ENCODE assay signal across 7 mouse cellular contexts in the genomic region with DNA sequence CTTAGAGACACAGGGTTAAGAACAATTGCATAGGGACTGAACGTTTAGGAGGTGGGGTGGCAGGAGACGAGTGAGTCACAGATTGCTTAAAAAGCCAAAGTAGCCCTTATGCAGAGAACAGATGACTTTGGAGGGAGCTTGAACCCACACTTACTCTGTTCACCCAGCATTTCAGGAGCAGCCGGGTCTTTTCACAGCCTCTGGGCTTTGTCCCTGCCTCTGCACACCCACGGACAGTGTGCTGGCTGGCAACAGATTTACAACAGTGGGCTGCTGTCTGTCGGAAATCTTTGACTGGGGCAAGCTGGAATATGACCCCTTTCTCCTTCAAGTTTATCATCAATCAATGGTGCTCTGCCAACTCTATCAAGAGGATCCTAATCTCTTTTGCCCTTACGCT. TPM values are rescaled to one million over a fixed set of nuclear protein-coding genes. Genes with fewer than 3 reads are reported as not detected.
A peak's percentile ranks its signal among the peaks of the same experiment; 100 is the strongest.
DNase-seq lines count a peak whose midpoint lies in the region; ATAC-seq lines count a peak whose summit lies in the region.

No protein-coding gene starts in this region.

- WGBS in heart, embryonic 13.5 days: 15% methylated on average over 6 of the region's 6 CpGs
- 28% methylated on average over 6 of the region's 6 CpGs for WGBS in kidney, embryonic 16.5 days

- no peaks in the 10 kb centered on the region for H3K36me3 ChIP-seq in heart, embryonic 13.5 days
- H3K36me3 ChIP-seq in kidney, embryonic 16.5 days (ENCODE audit: insufficient read depth, low read length): no peaks in the 10 kb centered on the region

- peaks cover 35% of the 10 kb centered on the region for H3K4me1 ChIP-seq in heart, embryonic 13.5 days
- H3K4me1 ChIP-seq in kidney, embryonic 16.5 days (ENCODE audit: insufficient read depth, low read length): peaks cover 8% of the 10 kb centered on the region

- peak overlapping the region; percentile 74 for H3K4me2 ChIP-seq in heart, embryonic 13.5 days
- peak overlapping the region; percentile 65 for H3K4me2 ChIP-seq in kidney, embryonic 16.5 days (replicated peaks; ENCODE audit: low read depth, low read length)

- ATAC-seq in heart, embryonic 13.5 days (ENCODE audit: extremely low read depth, insufficient number of reproducible peaks, low FRiP score, low TSS enrichment): no peak
- peak; percentile 60; the same call in 1 of the 2 replicates for ATAC-seq in kidney, embryonic 16.5 days (ENCODE audit: low FRiP score, low TSS enrichment)

- H3K9me3 ChIP-seq in heart, embryonic 13.5 days: no peaks in the 10 kb centered on the region
- no peaks in the 10 kb centered on the region for H3K9me3 ChIP-seq in kidney, embryonic 16.5 days (ENCODE audit: low read length)

- DNase-seq in ovary, postnatal 36 days (ENCODE audit: low spot score): peak; percentile 13
- DNase-seq in ovary, postnatal 10 days (ENCODE audit: low spot score): no peak
- DNase-seq in neural tube, embryonic 10.5 days (ENCODE audit: extremely low spot score, low spot score): peak; percentile 30
- DNase-seq in adipocyte (ENCODE audit: low spot score): no peak
- no peak for DNase-seq in gastrocnemius, adult 18-20 months (ENCODE audit: low spot score)

- peak overlapping the region; percentile 70; the same call in 1 of the 2 replicates for H3K27ac ChIP-seq in heart, embryonic 13.5 days (replicated peaks)
- no peak overlapping the region for H3K27ac ChIP-seq in kidney, embryonic 16.5 days (ENCODE audit: low read length)

- H3K27me3 ChIP-seq in heart, embryonic 13.5 days (replicated peaks): no peaks in the 10 kb centered on the region
- H3K27me3 ChIP-seq in kidney, embryonic 16.5 days (ENCODE audit: insufficient read depth, low read length): no peaks in the 10 kb centered on the region

- peak overlapping the region; percentile 76 for H3K9ac ChIP-seq in heart, embryonic 13.5 days
- peak overlapping the region; percentile 61 for H3K9ac ChIP-seq in kidney, embryonic 16.5 days (replicated peaks; ENCODE audit: low read length)

- peak overlapping the region; percentile 47 for H3K4me3 ChIP-seq in heart, embryonic 13.5 days
- peak overlapping the region; percentile 41 for H3K4me3 ChIP-seq in kidney, embryonic 16.5 days (ENCODE audit: low read length)

RNA-seq across cellular contexts. Expression of gene Cavin2, which starts 44.1 kb away (rescaled TPM):
- 138 and 153 TPM in 2 replicates for polyA plus RNA-seq in heart, embryonic 13.5 days (2015; fragmentation: Nextera tagmentation; extraction: Ambion mirVana)
- 34.4 and 39.5 TPM in 2 replicates for polyA plus RNA-seq in kidney, embryonic 16.5 days (2015; fragmentation: Nextera tagmentation; extraction: Ambion mirVana)
- 10 to 100 TPM; 22.3 to 34.1 TPM for total RNA-seq in gastrocnemius, adult 18-20 months (2021)

Comparison
In these comparisons a context has a peak if more than half of its experiments do, and no peak if none do; other contexts are left out.
1. DNase-seq: peak in ovary, postnatal 36 days (single experiment) and neural tube, embryonic 10.5 days (single experiment); none in ovary, postnatal 10 days (single experiment), adipocyte (single experiment) and gastrocnemius, adult 18-20 months (single experiment).